In the genomic region with DNA sequence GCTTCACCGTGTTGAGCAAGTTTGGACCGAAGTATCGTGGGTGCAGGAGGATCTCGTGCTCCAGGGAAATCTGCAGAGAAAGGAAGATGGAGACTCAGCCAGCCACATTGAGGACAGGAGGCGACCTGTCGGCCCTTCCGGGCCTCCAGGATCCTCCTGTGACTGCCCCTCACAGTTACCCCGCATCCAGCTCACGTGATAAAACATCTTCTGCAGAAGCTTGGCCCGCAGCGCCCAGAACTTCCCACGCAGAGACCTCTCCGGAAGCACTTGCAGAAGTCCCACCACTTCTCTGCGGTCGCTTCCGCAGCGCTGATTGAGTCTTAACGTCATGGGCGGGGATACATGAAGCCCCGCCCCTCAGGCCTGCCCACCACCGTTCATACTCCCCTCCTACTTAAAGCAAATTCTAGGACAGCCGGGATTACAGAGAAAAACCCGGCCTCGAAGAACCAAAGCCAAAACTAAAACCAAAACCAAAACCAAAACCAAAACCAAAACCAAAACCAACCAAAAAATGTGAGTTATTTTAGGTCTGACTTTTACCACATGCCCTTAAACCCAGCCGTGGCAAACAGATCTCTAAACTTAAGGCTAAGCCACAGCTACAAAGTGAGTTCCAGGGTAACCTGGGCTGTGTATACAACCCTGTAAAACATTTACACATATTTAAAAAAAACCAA, we compare ENCODE assay signal across 8 mouse cellular contexts. TPM values are rescaled to one million over a fixed set of nuclear protein-coding genes. Genes with fewer than 3 reads are reported as not detected.
DNase-seq lines count a peak whose midpoint lies in the region; ATAC-seq lines count a peak whose summit lies in the region.

A gene (minus strand): TSS at position 314 of the 683 bp plus-strand sequence.

- peak; percentile 70 for ATAC-seq in hindbrain, embryonic 14.5 days (ENCODE audit: low FRiP score)

- 2% methylated on average over 25 of the region's 25 CpGs for WGBS in hindbrain, embryonic 14.5 days

- peak within 1 kb of the TSS; percentile 94 for H3K4me2 ChIP-seq in hindbrain, embryonic 14.5 days (replicated peaks)

- peak within 1 kb of the TSS; percentile 61 for H3K27ac ChIP-seq in hindbrain, embryonic 14.5 days

- peak; percentile 96 for DNase-seq in R1 (ENCODE audit: low read depth, low spot score)
- DNase-seq in cerebellum, postnatal 25 days = peak; percentile 86 to 93
- peak; percentile 77 for DNase-seq in frontal cortex, postnatal 25 days (ENCODE audit: low spot score in 2 of 2)
- DNase-seq in hindbrain, embryonic 14.5 days (ENCODE audit: low spot score) = peak; percentile 91
- peak; percentile 86 to 90 for DNase-seq in layer of hippocampus, postnatal 36 days
- DNase-seq in lung, postnatal 36 days = peak; percentile 96
- DNase-seq in retina, postnatal 1 day = peak; percentile 95
- peak; percentile 64 to 87 for DNase-seq in urinary bladder, adult 18-20 months (ENCODE audit: low spot score in 2 of 2)

- peaks cover 29% of the 10 kb centered on the region for H3K36me3 ChIP-seq in hindbrain, embryonic 14.5 days (replicated peaks; ENCODE audit: control insufficient read depth, insufficient read depth)

- no peaks in the 10 kb centered on the region for H3K9me3 ChIP-seq in hindbrain, embryonic 14.5 days (ENCODE audit: control insufficient read depth, low read length)

- peak within 1 kb of the TSS; percentile 77 for H3K9ac ChIP-seq in hindbrain, embryonic 14.5 days

- H3K4me1 ChIP-seq in hindbrain, embryonic 14.5 days (replicated peaks; ENCODE audit: control insufficient read depth, insufficient read depth, low read length) = peaks cover 18% of the 10 kb centered on the region

- peak within 1 kb of the TSS; percentile 69 for H3K4me3 ChIP-seq in hindbrain, embryonic 14.5 days (replicated peaks; ENCODE audit: low read length)

- no peaks in the 10 kb centered on the region for H3K27me3 ChIP-seq in hindbrain, embryonic 14.5 days (ENCODE audit: control insufficient read depth, insufficient read depth, low read length)

RNA-seq across cellular contexts. Expression of the gene that starts here (rescaled TPM):
- polyA plus RNA-seq in hindbrain, embryonic 14.5 days (2014; fragmentation: Nextera tagmentation; extraction: Ambion mirVana) = 134 and 145 TPM in 2 replicates
- total RNA-seq in layer of hippocampus, postnatal 36 days (2021) = 100 to 1,000 TPM; 113 to 115 TPM

Comparison
In these comparisons a context has a peak if more than half of its experiments do, and no peak if none do; other contexts are left out.
1. Peak in every context shown above with its lines: DNase-seq, ATAC-seq, H3K4me3 ChIP-seq and H3K27ac ChIP-seq.